Mouse (Mus musculus): Measurements from ENCODE around the gene Nav2.

Gene Nav2

DNA sequence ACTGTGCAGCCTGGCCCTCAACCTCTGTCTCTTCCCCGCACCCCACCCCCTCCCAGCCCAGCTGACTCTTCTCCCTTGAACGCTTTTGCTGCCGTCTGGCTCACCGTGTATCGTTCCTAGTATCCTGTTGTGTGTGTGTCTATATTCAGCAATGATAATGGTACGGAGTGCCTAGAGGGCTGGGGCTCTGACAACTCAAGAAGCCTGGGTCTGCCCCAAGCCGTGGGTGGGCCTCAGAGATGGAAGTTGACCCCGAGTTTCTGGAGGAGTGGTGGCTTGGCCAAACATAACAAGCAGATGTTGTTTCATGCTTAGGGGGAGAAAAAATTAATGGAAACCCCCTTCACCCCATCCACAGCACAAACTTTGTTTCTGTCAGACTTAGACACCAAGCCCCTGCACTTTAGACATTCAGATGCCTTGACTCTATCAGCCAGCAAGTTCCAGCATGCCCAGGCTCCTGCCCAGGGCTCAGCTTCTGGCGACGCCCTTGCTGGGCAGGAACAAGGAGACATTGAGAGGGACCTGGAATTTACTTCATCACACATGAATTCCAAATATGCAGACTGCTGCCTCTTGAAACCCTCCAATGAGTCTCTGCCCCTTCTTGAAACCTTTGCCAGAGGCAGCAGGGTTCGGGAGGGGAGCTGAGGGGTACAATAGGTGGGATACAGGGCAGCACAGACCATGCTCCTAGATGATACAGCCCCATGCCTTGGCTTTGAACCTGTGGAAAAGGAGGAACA, 644.9 kb downstream of the Nav2 start:
- Histone ChIP-seq H3K27me3 (ENCODE audit: insufficient read depth, low read length) (peaks cover 15% of the 10 kb centered on the region), H3K9me3 (ENCODE audit: low read length) (no peaks in the 10 kb centered on the region), H3K4me1 (replicated peaks; ENCODE audit: low read depth, low read length) (peaks cover 67% of the 10 kb centered on the region), H3K36me3 (ENCODE audit: insufficient read depth, low read length) (peaks cover 45% of the 10 kb centered on the region), H3K4me3 (replicated peaks; ENCODE audit: low read length) (no peak overlapping the region)
- no peak for TF ChIP-seq CTCF (conservative IDR thresholded peaks at IDR 0.05; ENCODE audit: low read length)

DNA sequence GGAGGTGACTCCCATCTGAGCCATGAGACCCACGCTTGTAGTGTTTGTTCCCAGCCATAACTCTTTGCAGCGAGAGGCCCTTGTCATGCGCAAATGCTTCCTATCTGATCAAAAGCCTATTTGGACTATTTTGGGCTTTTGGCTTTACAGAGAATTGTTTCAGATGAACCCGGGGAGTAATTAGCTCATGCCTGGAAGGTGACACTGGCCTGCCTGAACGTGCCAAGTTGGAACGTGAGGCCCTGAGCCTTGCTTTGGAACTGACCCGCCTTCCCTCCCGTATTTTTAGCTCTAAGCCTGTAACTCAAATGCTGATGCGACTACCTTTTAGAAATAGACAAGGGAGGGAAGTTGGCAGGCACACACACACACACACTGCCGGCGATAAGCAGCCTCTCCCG, 649.7 kb downstream of the Nav2 start:
- H3K9me3 ChIP-seq (ENCODE audit: low read length): no peaks in the 10 kb centered on the region
- H3K36me3 ChIP-seq (ENCODE audit: insufficient read depth, low read length): peaks cover 13% of the 10 kb centered on the region
- TF ChIP-seq NANOG (IDR thresholded peaks at IDR 0.05; ENCODE audit: borderline replicate concordance, low read length) (no peak), POU5F1 (IDR thresholded peaks at IDR 0.05; ENCODE audit: borderline replicate concordance, low read length) (no peak), CTCF (conservative IDR thresholded peaks at IDR 0.05; ENCODE audit: low read length) (no peak)
- H3K27me3 ChIP-seq (ENCODE audit: insufficient read depth, low read length): peaks cover 13% of the 10 kb centered on the region; the same call in 1 of the 2 replicates
- peaks cover 66% of the 10 kb centered on the region for H3K4me1 ChIP-seq (replicated peaks; ENCODE audit: low read depth, low read length)
- peak overlapping the region; percentile 57 for H3K4me3 ChIP-seq (replicated peaks; ENCODE audit: low read length)

- H3K4me1 ChIP-seq (replicated peaks; ENCODE audit: low read depth, low read length): peaks cover 60% of the 10 kb centered on the region
- H3K4me3 ChIP-seq (replicated peaks; ENCODE audit: low read length): peak overlapping the region; percentile 57; the same call in 1 of the 2 replicates
- TF ChIP-seq POU5F1 (IDR thresholded peaks at IDR 0.05; ENCODE audit: borderline replicate concordance, low read length) (no peak), NANOG (IDR thresholded peaks at IDR 0.05; ENCODE audit: borderline replicate concordance, low read length) (no peak), CTCF (conservative IDR thresholded peaks at IDR 0.05; ENCODE audit: low read length) (no peak)
- peaks cover 13% of the 10 kb centered on the region; the same call in 1 of the 2 replicates for H3K27me3 ChIP-seq (ENCODE audit: insufficient read depth, low read length)
- peaks cover 10% of the 10 kb centered on the region for H3K36me3 ChIP-seq (ENCODE audit: insufficient read depth, low read length)
- no peaks in the 10 kb centered on the region for H3K9me3 ChIP-seq (ENCODE audit: low read length)
Observed at GRCm38 (mm10) chr7:49558895-49559294, 650.4 kb downstream of the Nav2 start.

GRCm38 (mm10) chr7:49560012-49560411, 651.5 kb downstream of the Nav2 start:
- peaks cover 13% of the 10 kb centered on the region; the same call in 1 of the 2 replicates for H3K27me3 ChIP-seq (ENCODE audit: insufficient read depth, low read length)
- peaks cover 16% of the 10 kb centered on the region for H3K36me3 ChIP-seq (ENCODE audit: insufficient read depth, low read length)
- no peak for TF ChIP-seq CTCF (conservative IDR thresholded peaks at IDR 0.05; ENCODE audit: low read length)
- no peak for TF ChIP-seq POU5F1 (IDR thresholded peaks at IDR 0.05; ENCODE audit: borderline replicate concordance, low read length)
- TF ChIP-seq NANOG (IDR thresholded peaks at IDR 0.05; ENCODE audit: borderline replicate concordance, low read length): no peak
- no peak overlapping the region for H3K4me3 ChIP-seq (replicated peaks; ENCODE audit: low read length)
- peaks cover 54% of the 10 kb centered on the region for H3K4me1 ChIP-seq (replicated peaks; ENCODE audit: low read depth, low read length)
- no peaks in the 10 kb centered on the region for H3K9me3 ChIP-seq (ENCODE audit: low read length)

- TF ChIP-seq POU5F1 (IDR thresholded peaks at IDR 0.05; ENCODE audit: borderline replicate concordance, low read length) (no peak), CTCF (conservative IDR thresholded peaks at IDR 0.05; ENCODE audit: low read length) (no peak), NANOG (IDR thresholded peaks at IDR 0.05; ENCODE audit: borderline replicate concordance, low read length) (no peak)
- Histone ChIP-seq H3K4me1 (replicated peaks; ENCODE audit: low read depth, low read length) (peaks cover 31% of the 10 kb centered on the region), H3K36me3 (ENCODE audit: insufficient read depth, low read length) (peaks cover 28% of the 10 kb centered on the region), H3K9me3 (ENCODE audit: low read length) (no peaks in the 10 kb centered on the region), H3K27me3 (ENCODE audit: insufficient read depth, low read length) (0 out of 2 replicates have a peak, but pooled peaks cover 5% of the 10 kb centered on the region), H3K4me3 (replicated peaks; ENCODE audit: low read length) (no peak overlapping the region)
Observed at GRCm38 (mm10) chr7:49562404-49562803, 653.9 kb downstream of the Nav2 start.

DNA sequence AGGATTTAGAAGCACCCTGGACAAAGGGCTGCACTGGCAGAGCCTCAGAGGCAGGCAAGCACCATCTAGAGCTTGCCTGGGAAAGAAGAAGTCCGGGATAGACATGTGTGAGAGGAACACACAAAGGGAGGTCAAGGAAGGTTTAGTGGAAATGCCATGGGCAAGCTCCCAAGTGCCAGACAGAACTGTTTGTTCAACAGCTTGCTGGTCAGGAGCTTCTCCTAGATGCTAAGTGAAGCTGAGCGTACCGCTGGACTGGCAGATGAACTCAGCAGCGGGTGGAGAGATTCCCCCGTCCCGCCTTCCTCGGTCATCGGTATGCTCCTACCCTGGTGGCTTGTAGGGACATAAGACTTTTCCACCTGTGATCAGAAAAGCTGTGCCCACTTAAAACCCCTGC, 654.3 kb downstream of the Nav2 start:
- Histone ChIP-seq H3K27me3 (ENCODE audit: insufficient read depth, low read length) (0 out of 2 replicates have a peak, but pooled peaks cover 4% of the 10 kb centered on the region), H3K4me1 (replicated peaks; ENCODE audit: low read depth, low read length) (peaks cover 28% of the 10 kb centered on the region), H3K4me3 (replicated peaks; ENCODE audit: low read length) (no peak overlapping the region), H3K36me3 (ENCODE audit: insufficient read depth, low read length) (peaks cover 28% of the 10 kb centered on the region), H3K9me3 (ENCODE audit: low read length) (no peaks in the 10 kb centered on the region)
- TF ChIP-seq CTCF (conservative IDR thresholded peaks at IDR 0.05; ENCODE audit: low read length): no peak
- TF ChIP-seq NANOG (IDR thresholded peaks at IDR 0.05; ENCODE audit: borderline replicate concordance, low read length): no peak
- no peak for TF ChIP-seq POU5F1 (IDR thresholded peaks at IDR 0.05; ENCODE audit: borderline replicate concordance, low read length)

- no peak for TF ChIP-seq POU5F1 (IDR thresholded peaks at IDR 0.05; ENCODE audit: borderline replicate concordance, low read length)
- TF ChIP-seq CTCF (conservative IDR thresholded peaks at IDR 0.05; ENCODE audit: low read length): no peak
- TF ChIP-seq NANOG (IDR thresholded peaks at IDR 0.05; ENCODE audit: borderline replicate concordance, low read length): no peak
- Histone ChIP-seq H3K4me1 (replicated peaks; ENCODE audit: low read depth, low read length) (peaks cover 6% of the 10 kb centered on the region; the same call in 1 of the 2 replicates), H3K9me3 (ENCODE audit: low read length) (no peaks in the 10 kb centered on the region), H3K4me3 (replicated peaks; ENCODE audit: low read length) (no peak overlapping the region), H3K27me3 (ENCODE audit: insufficient read depth, low read length) (no peaks in the 10 kb centered on the region), H3K36me3 (ENCODE audit: insufficient read depth, low read length) (peaks cover 32% of the 10 kb centered on the region)
Observed at GRCm38 (mm10) chr7:49565084-49565483, 656.6 kb downstream of the Nav2 start.

GRCm38 (mm10) chr7:49565798-49566197, 657.3 kb downstream of the Nav2 start:
- Histone ChIP-seq H3K36me3 (ENCODE audit: insufficient read depth, low read length) (peaks cover 32% of the 10 kb centered on the region), H3K4me1 (replicated peaks; ENCODE audit: low read depth, low read length) (no peaks in the 10 kb centered on the region), H3K9me3 (ENCODE audit: low read length) (no peaks in the 10 kb centered on the region)

More at GRCm38 (mm10) chr7:49565798-49566197, 657.3 kb downstream of the Nav2 start:
- TF ChIP-seq NANOG (IDR thresholded peaks at IDR 0.05; ENCODE audit: borderline replicate concordance, low read length): no peak
- no peak for TF ChIP-seq POU5F1 (IDR thresholded peaks at IDR 0.05; ENCODE audit: borderline replicate concordance, low read length)
- TF ChIP-seq CTCF (conservative IDR thresholded peaks at IDR 0.05; ENCODE audit: low read length): no peak
- no peaks in the 10 kb centered on the region for H3K27me3 ChIP-seq (ENCODE audit: insufficient read depth, low read length)
- H3K4me3 ChIP-seq (replicated peaks; ENCODE audit: low read length): no peak overlapping the region

All from E14TG2a.4 (cell line).